Mouse (Mus musculus) spleen, postnatal 14 days (tissue): ENCODE results near the gene Dnajc11.
A peak's percentile ranks its signal among the peaks of the same experiment; 100 is the strongest.

Experiments
- DNase-seq, 2 experiments: peaks; one replicate each; pipeline ENCODE4 v3.0.0; 2021 to 2022; ENCODE audit warnings: low spot score in 2 of 2

The Dnajc11 gene

GRCm38 (mm10) chr4:151933505-151934214 is at the start of gene Dnajc11:
TSS of gene Dnajc11 (plus strand) at chr4:151933691.
- DNase-seq = peak; percentile 94 to 96

DNA sequence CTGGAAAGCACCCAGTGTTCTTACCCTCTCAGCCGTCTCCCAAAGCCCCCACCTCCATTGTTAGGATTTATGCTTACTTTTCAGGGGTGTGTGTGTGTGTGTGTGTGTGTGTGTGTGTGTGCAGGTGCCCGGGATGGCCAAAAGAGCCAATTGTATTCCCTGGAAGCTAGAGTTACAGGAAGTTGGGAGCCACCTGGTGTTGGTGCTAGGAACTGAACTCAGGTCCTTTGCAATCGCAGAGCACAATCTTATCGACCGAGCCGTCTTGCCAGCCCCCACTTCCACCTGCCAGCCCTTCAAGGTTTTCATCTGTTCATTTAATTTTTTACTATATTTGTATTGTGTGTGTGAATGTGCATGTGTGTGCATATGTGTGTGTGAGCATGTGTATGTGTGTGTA is 40.2 kb upstream of the Dnajc11 start:
- DNase-seq = no peak

DNA sequence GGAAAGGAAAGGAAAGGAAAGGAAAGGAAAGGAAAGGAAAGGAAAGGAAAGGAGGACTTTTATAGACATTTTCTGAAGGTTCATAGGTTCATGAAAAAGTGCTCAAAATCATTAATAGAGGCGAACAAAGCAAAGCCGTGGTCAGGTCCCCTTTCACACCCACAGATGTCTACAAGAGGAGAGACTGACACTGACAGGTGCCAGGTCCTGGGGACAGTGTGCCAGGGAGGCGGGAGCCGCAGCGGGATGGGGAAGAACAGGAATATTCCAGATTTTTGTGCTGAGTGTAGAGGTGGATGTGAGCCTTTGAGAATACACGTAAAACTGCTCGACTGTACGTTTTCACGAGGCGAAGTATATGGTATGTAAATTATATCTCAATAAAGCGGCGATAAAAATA is 38.6 kb upstream of the Dnajc11 start:
- DNase-seq = no peak

GRCm38 (mm10) chr4:151895624-151896023 is 37.9 kb upstream of the Dnajc11 start:
- no peak for DNase-seq

- DNase-seq = no peak
Measured at GRCm38 (mm10) chr4:151897069-151897617, 36.3 kb upstream of the Dnajc11 start.

- DNase-seq = no peak
Measured at GRCm38 (mm10) chr4:151898600-151899245, 34.8 kb upstream of the Dnajc11 start.

- no peak for DNase-seq
Measured at GRCm38 (mm10) chr4:151899707-151900384, 33.6 kb upstream of the Dnajc11 start.

- DNase-seq = no peak
Measured at GRCm38 (mm10) chr4:151900735-151901134, 32.8 kb upstream of the Dnajc11 start.

- no peak for DNase-seq
Measured at GRCm38 (mm10) chr4:151901422-151901821, 32.1 kb upstream of the Dnajc11 start.

- no peak for DNase-seq
Measured at GRCm38 (mm10) chr4:151902046-151902688, 31.3 kb upstream of the Dnajc11 start.

DNA sequence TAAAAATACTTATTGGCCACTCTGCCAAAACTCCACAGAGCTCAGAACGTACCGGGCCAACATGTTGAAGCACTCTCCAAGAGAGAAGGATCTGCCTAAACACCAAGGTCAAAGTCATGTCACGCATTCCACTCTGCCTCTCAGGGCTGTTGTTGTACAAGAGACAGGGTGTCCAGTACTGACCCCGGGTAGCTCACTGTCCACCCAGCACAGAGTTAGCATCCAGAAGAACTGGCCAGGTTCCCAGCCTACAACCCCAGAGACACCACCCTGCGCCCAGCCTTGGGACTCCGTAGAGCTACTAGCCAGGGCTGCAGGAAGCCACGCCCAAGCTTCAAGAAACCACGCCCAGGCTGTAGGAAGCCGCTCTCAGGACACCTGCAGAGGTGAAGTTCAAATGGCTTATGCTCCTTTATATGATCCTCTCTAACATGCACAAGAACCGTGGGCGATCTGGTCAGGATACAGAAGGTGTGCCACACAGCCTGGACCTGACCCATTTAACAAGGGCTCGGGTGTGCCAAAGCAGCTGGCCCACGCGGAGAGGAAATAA is 30.7 kb upstream of the Dnajc11 start:
- no peak for DNase-seq

DNA sequence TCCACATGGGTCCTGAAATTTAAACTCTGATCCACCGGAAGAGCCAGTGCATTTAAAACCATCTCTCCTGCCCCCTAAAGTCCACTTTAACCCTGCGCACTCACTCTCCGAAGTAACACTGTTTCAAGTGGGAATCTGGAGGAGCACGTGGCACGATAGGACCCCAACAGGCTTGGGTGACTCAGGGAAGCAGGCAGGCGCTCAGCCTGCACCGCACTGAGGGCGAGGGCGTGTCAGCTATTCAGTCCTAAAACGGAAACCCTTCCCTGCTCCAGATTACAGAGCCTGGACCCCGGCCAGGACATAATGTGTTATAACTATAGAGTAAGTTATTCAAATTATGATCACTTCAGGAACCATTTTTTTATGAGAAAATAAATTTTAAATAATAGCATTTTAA is 29.4 kb upstream of the Dnajc11 start:
- no peak for DNase-seq

DNA sequence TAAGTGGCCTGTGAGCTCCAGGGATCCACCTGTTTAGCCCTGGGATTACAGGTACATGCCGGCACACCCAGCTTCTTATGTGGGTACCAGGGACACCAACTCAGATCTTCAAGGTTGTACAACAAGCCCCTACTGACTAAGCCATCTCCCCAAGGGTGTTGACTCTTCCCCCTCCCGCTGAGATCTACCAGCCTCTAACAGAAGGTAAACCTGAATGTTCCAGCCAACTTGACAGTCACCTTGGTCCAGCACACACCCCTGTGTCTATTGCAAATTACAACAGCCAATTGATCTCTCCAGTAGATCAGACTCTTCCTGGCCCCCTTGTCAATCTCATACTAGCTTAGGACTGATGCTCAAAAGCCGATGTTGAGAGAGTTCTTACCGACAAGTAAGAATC is 27.9 kb upstream of the Dnajc11 start:
- no peak for DNase-seq

GRCm38 (mm10) chr4:151907577-151908343 is 25.7 kb upstream of the Dnajc11 start:
- no peak for DNase-seq

DNA sequence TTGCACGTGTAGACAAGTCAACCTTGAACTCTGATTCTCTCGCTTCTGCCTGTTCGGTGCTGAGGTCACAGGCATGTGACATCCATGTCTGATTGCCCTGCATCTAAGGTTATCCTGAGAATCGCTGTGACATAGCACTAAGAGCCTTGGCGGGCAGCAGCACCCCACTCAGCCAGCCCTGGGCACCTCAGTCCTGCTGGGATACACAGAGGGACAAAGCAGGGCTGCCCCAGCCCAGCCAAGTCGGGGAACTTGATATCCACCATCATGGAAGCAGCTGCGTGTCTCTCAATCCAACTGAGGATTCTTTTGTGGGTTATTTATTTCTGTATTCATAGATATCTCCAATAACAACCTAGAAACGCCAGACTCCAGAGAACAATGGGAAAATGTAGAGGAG is 24.7 kb upstream of the Dnajc11 start:
- no peak for DNase-seq

DNA sequence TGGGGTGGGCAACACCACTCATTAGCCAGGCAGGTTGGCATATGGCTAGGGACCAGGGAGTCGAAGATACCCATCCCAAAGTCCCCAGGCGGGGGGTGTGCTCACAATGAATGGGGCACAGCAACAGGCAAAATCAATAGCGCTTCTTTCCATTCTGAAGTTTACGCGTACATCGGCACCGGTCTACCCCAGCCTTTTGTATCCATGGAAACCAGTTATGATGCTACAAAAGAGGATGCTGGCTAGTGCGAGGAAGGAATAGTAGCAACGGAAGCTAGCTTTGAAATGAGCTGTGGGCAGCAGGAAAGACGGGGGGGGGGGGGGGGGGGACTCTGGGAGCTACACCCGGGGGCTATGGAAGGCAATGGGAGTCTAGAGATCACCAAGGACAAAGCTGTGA is 17.2 kb upstream of the Dnajc11 start:
- no peak for DNase-seq

- DNase-seq = no peak
Measured at GRCm38 (mm10) chr4:151919135-151919840, 14.2 kb upstream of the Dnajc11 start.

GRCm38 (mm10) chr4:151919900-151920643 is 13.4 kb upstream of the Dnajc11 start:
- peak in 1 of 2 experiments; percentile 23 for DNase-seq

- no peak for DNase-seq
Measured at GRCm38 (mm10) chr4:151922124-151922523, 11.4 kb upstream of the Dnajc11 start.
